Mouse (Mus musculus) bone marrow, adult 2 months (tissue): ENCODE data around the gene Lgals8.

Experiments used
- CTCF ChIP-seq: fragments of 200-500 bp; IDR thresholded peaks from 2 replicates; pipeline ENCODE4 v1.5.1; 2011; ENCODE audit warnings: low read length, control low read depth; ENCODE audit not compliant: control insufficient read depth, insufficient read depth
- POLR2A ChIP-seq: fragments of 200-500 bp; IDR thresholded peaks from 2 replicates; pipeline ENCODE4 v1.6.1; 2011; ENCODE audit warnings: low read depth, mild to moderate bottlenecking, control low read depth, low read length, borderline replicate concordance; ENCODE audit not compliant: control insufficient read depth

- TF ChIP-seq POLR2A: no peak
- no peak for TF ChIP-seq CTCF
Observed at GRCm38 (mm10) chr13:12453150-12453549, 11.6 kb downstream of the Lgals8 start.
